8 mouse cellular contexts compared by ENCODE assay signal in the genomic region with DNA sequence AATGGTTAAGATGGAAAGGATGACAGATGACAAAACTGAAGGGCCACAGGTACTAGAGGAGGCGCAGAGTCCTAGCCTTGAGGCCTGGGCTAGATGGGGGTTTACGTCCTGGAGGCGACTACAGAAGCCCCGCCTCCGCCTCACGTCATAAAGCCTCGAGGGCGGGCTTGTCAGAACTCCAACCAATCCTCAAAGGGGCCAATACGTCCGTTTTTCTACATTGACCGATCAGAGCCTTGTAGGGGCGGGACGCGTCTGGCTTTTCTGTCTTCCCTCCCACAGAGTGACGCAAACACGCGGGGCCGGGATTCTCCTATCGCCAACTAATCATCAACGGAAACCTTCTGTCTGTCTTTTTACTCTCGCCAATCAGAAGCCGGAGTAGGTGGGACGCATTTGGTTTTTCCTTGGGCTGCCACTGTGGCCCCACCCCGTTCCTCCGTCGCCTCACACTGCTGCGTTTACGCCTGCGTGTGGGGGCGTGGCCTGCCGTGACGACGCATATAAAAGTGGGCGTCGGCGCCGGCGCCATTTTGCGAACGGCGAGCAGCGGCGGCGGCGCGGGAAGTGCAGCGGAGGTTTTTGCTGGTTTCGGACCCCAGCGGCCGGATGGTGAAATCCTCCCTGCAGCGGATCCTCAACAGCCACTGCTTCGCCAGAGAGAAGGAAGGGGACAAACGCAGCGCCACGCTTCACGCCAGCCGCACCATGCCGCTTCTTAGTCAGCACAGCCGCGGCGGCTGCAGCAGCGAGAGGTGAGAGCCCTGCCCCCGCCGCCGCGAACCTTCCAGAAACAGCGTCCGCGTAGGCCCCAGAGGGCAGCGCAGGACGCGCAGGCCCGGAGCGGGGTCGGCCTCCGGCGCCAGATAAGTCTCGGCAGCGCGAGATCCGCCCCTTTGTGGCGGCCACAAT. TPM values are rescaled to one million over a fixed set of nuclear protein-coding genes. Genes with fewer than 3 reads are reported as not detected.
DNase-seq lines count a peak whose midpoint lies in the region; ATAC-seq lines count a peak whose summit lies in the region.

Oaz1 (plus strand) TSS at position 506 of the 912 bp plus-strand sequence.

- peak within 1 kb of the TSS; percentile 86 for H3K27ac ChIP-seq in forebrain, embryonic 14.5 days (ENCODE audit: low read depth, low read length)
- H3K27ac ChIP-seq in neural tube, embryonic 15.5 days (replicated peaks) = peak within 1 kb of the TSS; percentile 95

- WGBS in forebrain, embryonic 14.5 days = under 1% methylated on average over 71 of the region's 82 CpGs
- WGBS in neural tube, embryonic 15.5 days = under 1% methylated on average over 77 of the region's 82 CpGs

- peak; percentile 100 for DNase-seq in ES-CJ7 (ENCODE audit: low read depth, low spot score)
- DNase-seq in cerebellum, adult 11 months = peak; percentile 99
- DNase-seq in forebrain, embryonic 14.5 days (ENCODE audit: low spot score) = peak; percentile 100
- peak; percentile 96 to 99 for DNase-seq in heart, postnatal 14 days
- peak; percentile 100 for DNase-seq in layer of hippocampus, adult 11-12 months (ENCODE audit: low spot score)
- DNase-seq in lung, adult 18-20 months = peak; percentile 100
- DNase-seq in testis, postnatal 14 days (ENCODE audit: low spot score) = peak; percentile 99

- peaks cover 5% of the 10 kb centered on the region for H3K4me1 ChIP-seq in forebrain, embryonic 14.5 days (ENCODE audit: control insufficient read depth, insufficient read depth, low read length)
- peaks cover 37% of the 10 kb centered on the region for H3K4me1 ChIP-seq in neural tube, embryonic 15.5 days

- no peaks in the 10 kb centered on the region for H3K9me3 ChIP-seq in forebrain, embryonic 14.5 days (replicated peaks; ENCODE audit: control insufficient read depth, low read length)
- H3K9me3 ChIP-seq in neural tube, embryonic 15.5 days (replicated peaks) = no peaks in the 10 kb centered on the region

- H3K4me2 ChIP-seq in forebrain, embryonic 14.5 days (ENCODE audit: low read length) = peak within 1 kb of the TSS; percentile 100
- H3K4me2 ChIP-seq in neural tube, embryonic 15.5 days = peak within 1 kb of the TSS; percentile 88

- no peaks in the 10 kb centered on the region for H3K27me3 ChIP-seq in forebrain, embryonic 14.5 days (replicated peaks; ENCODE audit: control insufficient read depth, insufficient read depth, low read length)
- no peaks in the 10 kb centered on the region for H3K27me3 ChIP-seq in neural tube, embryonic 15.5 days (replicated peaks)

- intact Hi-C loops in heart, postnatal 14 days (cut with DNase I) = no loop called here

- peak within 1 kb of the TSS; percentile 89 for H3K9ac ChIP-seq in forebrain, embryonic 14.5 days (ENCODE audit: low read length)
- peak within 1 kb of the TSS; percentile 91 for H3K9ac ChIP-seq in neural tube, embryonic 15.5 days (replicated peaks)

- ATAC-seq in forebrain, embryonic 14.5 days = peak; percentile 98
- ATAC-seq in neural tube, embryonic 15.5 days (ENCODE audit: low FRiP score) = peak; percentile 98

- H3K36me3 ChIP-seq in forebrain, embryonic 14.5 days (ENCODE audit: control insufficient read depth, insufficient read depth, low read length) = peaks cover 27% of the 10 kb centered on the region
- peaks cover 17% of the 10 kb centered on the region for H3K36me3 ChIP-seq in neural tube, embryonic 15.5 days

- H3K4me3 ChIP-seq in forebrain, embryonic 14.5 days (ENCODE audit: low read depth, low read length) = peak within 1 kb of the TSS; percentile 74
- H3K4me3 ChIP-seq in neural tube, embryonic 15.5 days (replicated peaks) = peak within 1 kb of the TSS; percentile 70

RNA-seq across cellular contexts. Expression of gene Oaz1, which starts in this region (rescaled TPM):
- polyA plus RNA-seq in forebrain, embryonic 14.5 days (2014; fragmentation: Nextera tagmentation; extraction: Ambion mirVana) = 1,568 and 1,701 TPM in 2 replicates
- 100 to 1,000 TPM; 893 to 962 TPM for total RNA-seq in heart, postnatal 14 days (2021)
- 1,221 and 1,325 TPM in 2 replicates for polyA plus RNA-seq in neural tube, embryonic 15.5 days (2015; fragmentation: Nextera tagmentation; extraction: Ambion mirVana)

Comparison
In these comparisons a context has a peak if more than half of its experiments do, and no peak if none do; other contexts are left out.
1. Peak in every context shown above with its lines: DNase-seq, ATAC-seq, H3K4me3 ChIP-seq and H3K27ac ChIP-seq.